Mouse (Mus musculus) heart, embryonic 16.5 days (tissue): ENCODE data around the gene Ercc1. TPM values are rescaled to one million over a fixed set of nuclear protein-coding genes. Genes with fewer than 3 reads are reported as not detected.

Experiments used
- ATAC-seq: fragments of 200-750 bp; cut with Nextera tagmentation; replicated peaks from 2 replicates; pipeline ENCODE4 v1.8.0; 2017; ENCODE audit warnings: moderate number of reproducible peaks; ENCODE audit not compliant: insufficient read depth, low FRiP score; ENCODE audit errors: extremely low read depth
- H3K27ac ChIP-seq: fragments of 300-500 bp; sonication (generic); 2 replicates; pipeline ENCODE4 v1.5.1; 2014; ENCODE audit warnings: mild to moderate bottlenecking, low read length, control low read depth, moderate library complexity
- H3K27me3 ChIP-seq: fragments of 300-500 bp; sonication (generic); 2 replicates; pipeline ENCODE4 v1.6.1; 2014; ENCODE audit warnings: low read length, mixed read lengths; ENCODE audit not compliant: control insufficient read depth, insufficient read depth
- H3K36me3 ChIP-seq: fragments of 300-500 bp; sonication (generic); 2 replicates; pipeline ENCODE4 v1.6.1; 2014; ENCODE audit not compliant: control insufficient read depth, insufficient read depth
- H3K4me1 ChIP-seq: fragments of 300-500 bp; sonication (generic); 2 replicates; pipeline ENCODE4 v1.6.1; 2014; ENCODE audit warnings: low read length, mixed read lengths; ENCODE audit not compliant: control insufficient read depth, insufficient read depth
- H3K4me2 ChIP-seq: fragments of 300-500 bp; sonication (generic); 2 replicates; pipeline ENCODE4 v1.6.1; 2014; ENCODE audit warnings: low read depth, mild to moderate bottlenecking, control low read depth, low read length
- H3K4me3 ChIP-seq: fragments of 300-500 bp; sonication (generic); 2 replicates; pipeline ENCODE4 v1.5.1; 2014; ENCODE audit warnings: mild to moderate bottlenecking, control low read depth, low read length
- H3K9ac ChIP-seq: fragments of 300-500 bp; sonication (generic); 2 replicates; pipeline ENCODE4 v1.6.1; 2014; ENCODE audit warnings: low read length, control low read depth
- H3K9me3 ChIP-seq: fragments of 300-500 bp; sonication (generic); replicated peaks from 2 replicates; pipeline ENCODE4 v1.6.1; 2016; ENCODE audit warnings: low read length; ENCODE audit not compliant: control insufficient read depth
- WGBS: fragments of 180-500 bp; shearing (Covaris S2); extraction: QIAGEN DNeasy Blood & Tissue Kit; methylation state at CpG from one replicate; pipeline ENCODE4 v1.1.7; 2014; 5-methylcytosine and 5-hydroxymethylcytosine counted together
- polyA plus RNA-seq: library from polyadenylated mRNA; unstranded; fragments of >200 nt; fragmentation: Nextera tagmentation; extraction: Ambion mirVana; gene quantifications from 2 replicates; pipeline ENCODE4 v1.2.1, GENCODE M21; 2015

Ercc1 gene
- polyA plus RNA-seq, 1 experiment from 2014 or later: 61.0 TPM

GRCm38 (mm10) chr7:19303046-19303305, 41.6 kb upstream of the Ercc1 start:
- Histone ChIP-seq H3K4me3 (no peak overlapping the region), H3K27me3 (peaks cover 50% of the 10 kb centered on the region), H3K36me3 (no peaks in the 10 kb centered on the region), H3K4me2 (no peak overlapping the region), H3K9me3 (no peaks in the 10 kb centered on the region), H3K27ac (no peak overlapping the region), H3K4me1 (peaks cover 31% of the 10 kb centered on the region), H3K9ac (no peak overlapping the region)
- WGBS: 85% methylated on average over 12 of the region's 12 CpGs
- ATAC-seq: no peak

GRCm38 (mm10) chr7:19303770-19304169, 40.8 kb upstream of the Ercc1 start:
- Histone ChIP-seq H3K27ac (no peak overlapping the region), H3K9ac (peak overlapping the region; percentile 61; the same call in 1 of the 2 replicates), H3K4me1 (peaks cover 31% of the 10 kb centered on the region), H3K4me2 (peak overlapping the region; percentile 77), H3K9me3 (no peaks in the 10 kb centered on the region), H3K36me3 (no peaks in the 10 kb centered on the region), H3K4me3 (peak overlapping the region; percentile 55), H3K27me3 (peaks cover 50% of the 10 kb centered on the region)
- under 1% methylated on average over 16 of the region's 16 CpGs for WGBS
- no peak for ATAC-seq

- no peak for ATAC-seq
- Histone ChIP-seq H3K27me3 (peaks cover 50% of the 10 kb centered on the region), H3K4me2 (peak overlapping the region; percentile 77), H3K9ac (peak overlapping the region; percentile 65), H3K9me3 (no peaks in the 10 kb centered on the region), H3K4me3 (peak overlapping the region; percentile 55), H3K4me1 (peaks cover 35% of the 10 kb centered on the region), H3K36me3 (no peaks in the 10 kb centered on the region), H3K27ac (no peak overlapping the region)
- WGBS: 3% methylated on average over 48 of the region's 48 CpGs
Observed at GRCm38 (mm10) chr7:19304501-19305412, 39.8 kb upstream of the Ercc1 start.

- 8% methylated on average over 6 of the region's 6 CpGs for WGBS
- H3K27me3 ChIP-seq: peaks cover 50% of the 10 kb centered on the region
- no peak for ATAC-seq
- H3K4me2 ChIP-seq: peak overlapping the region; percentile 77
- no peaks in the 10 kb centered on the region for H3K36me3 ChIP-seq
- peaks cover 35% of the 10 kb centered on the region for H3K4me1 ChIP-seq
- no peak overlapping the region for H3K27ac ChIP-seq
- H3K4me3 ChIP-seq: peak overlapping the region; percentile 55
- peak overlapping the region; percentile 65; the same call in 1 of the 2 replicates for H3K9ac ChIP-seq
- H3K9me3 ChIP-seq: no peaks in the 10 kb centered on the region
Observed at GRCm38 (mm10) chr7:19305413-19305735, 39.2 kb upstream of the Ercc1 start.

- peaks cover 50% of the 10 kb centered on the region for H3K27me3 ChIP-seq
- no peak overlapping the region for H3K4me3 ChIP-seq
- no peak overlapping the region for H3K4me2 ChIP-seq
- no peaks in the 10 kb centered on the region for H3K9me3 ChIP-seq
- 48% methylated on average over 16 of the region's 16 CpGs for WGBS
- H3K27ac ChIP-seq: no peak overlapping the region
- ATAC-seq: no peak
- H3K4me1 ChIP-seq: peaks cover 38% of the 10 kb centered on the region
- no peaks in the 10 kb centered on the region for H3K36me3 ChIP-seq
- no peak overlapping the region for H3K9ac ChIP-seq
Observed at GRCm38 (mm10) chr7:19305796-19306765, 38.5 kb upstream of the Ercc1 start.

GRCm38 (mm10) chr7:19306819-19307738, 37.5 kb upstream of the Ercc1 start:
- H3K36me3 ChIP-seq: no peaks in the 10 kb centered on the region
- peaks cover 32% of the 10 kb centered on the region for H3K4me1 ChIP-seq
- peaks cover 48% of the 10 kb centered on the region for H3K27me3 ChIP-seq
- peak overlapping the region; percentile 78 for H3K9ac ChIP-seq
- H3K4me3 ChIP-seq: no peak overlapping the region
- WGBS: 67% methylated on average over 25 of the region's 25 CpGs
- ATAC-seq: no peak
- H3K9me3 ChIP-seq: no peaks in the 10 kb centered on the region
- no peak overlapping the region for H3K27ac ChIP-seq
- no peak overlapping the region; the same call in 1 of the 2 replicates for H3K4me2 ChIP-seq

GRCm38 (mm10) chr7:19307739-19308453, 36.7 kb upstream of the Ercc1 start:
- Histone ChIP-seq H3K9ac (peak overlapping the region; percentile 78), H3K4me3 (peak overlapping the region; percentile 78), H3K36me3 (no peaks in the 10 kb centered on the region), H3K27me3 (peaks cover 42% of the 10 kb centered on the region), H3K4me1 (peaks cover 32% of the 10 kb centered on the region), H3K27ac (peak overlapping the region; percentile 87), H3K9me3 (no peaks in the 10 kb centered on the region), H3K4me2 (peak overlapping the region; percentile 100)
- whole genome bisulfite sequencing: 2% methylated on average over 18 of the region's 18 CpGs
- ATAC-seq: peak; percentile 37
